Mouse (Mus musculus) hindbrain, embryonic 13.5 days (tissue): ENCODE data around the gene Klf12. TPM values are rescaled to one million over a fixed set of nuclear protein-coding genes. Genes with fewer than 3 reads are reported as not detected.

ENCODE experiments used
- ATAC-seq: fragments of 200-750 bp; cut with Nextera tagmentation; 2 replicates; pipeline ENCODE4 v1.8.0; 2017; ENCODE audit warnings: moderate TSS enrichment; ENCODE audit not compliant: low FRiP score
- H3K27ac ChIP-seq: fragments of 300-500 bp; sonication (generic); 2 replicates; pipeline ENCODE4 v1.5.1; 2015; ENCODE audit warnings: inconsistent platforms, mild to moderate bottlenecking, moderate library complexity
- H3K27me3 ChIP-seq: fragments of 300-500 bp; sonication (generic); 2 replicates; pipeline ENCODE4 v1.6.1; 2015; ENCODE audit warnings: mild to moderate bottlenecking, inconsistent platforms
- H3K36me3 ChIP-seq: fragments of 300-500 bp; sonication (generic); 2 replicates; pipeline ENCODE4 v1.6.1; 2015; ENCODE audit warnings: mild to moderate bottlenecking, inconsistent platforms
- H3K4me1 ChIP-seq: fragments of 300-500 bp; sonication (generic); replicated peaks from 2 replicates; pipeline ENCODE4 v1.6.1; 2015; ENCODE audit warnings: inconsistent platforms
- H3K4me2 ChIP-seq: fragments of 300-500 bp; sonication (generic); 2 replicates; pipeline ENCODE4 v1.6.1; 2015; ENCODE audit warnings: inconsistent platforms, mild to moderate bottlenecking, moderate library complexity
- H3K4me3 ChIP-seq: fragments of 300-500 bp; sonication (generic); 2 replicates; pipeline ENCODE4 v1.5.1; 2015; ENCODE audit warnings: mild to moderate bottlenecking, inconsistent platforms
- H3K9ac ChIP-seq: fragments of 300-500 bp; sonication (generic); 2 replicates; pipeline ENCODE4 v1.6.1; 2015; ENCODE audit warnings: mild to moderate bottlenecking, inconsistent platforms
- H3K9me3 ChIP-seq: fragments of 300-500 bp; sonication (generic); 2 replicates; pipeline ENCODE4 v1.6.1; 2016; ENCODE audit warnings: inconsistent platforms
- WGBS: fragments of 180-500 bp; shearing (Covaris S2); methylation state at CpG from one replicate; pipeline ENCODE4 v1.1.7; 2015; 5-methylcytosine and 5-hydroxymethylcytosine counted together
- polyA plus RNA-seq: library from polyadenylated mRNA; unstranded; fragments of >200 nt; fragmentation: Nextera tagmentation; extraction: Ambion mirVana; gene quantifications from 2 replicates; pipeline ENCODE4 v1.2.1, GENCODE M21; 2015

Gene Klf12
- polyA plus RNA-seq, 1 experiment from 2014 or later: 49.0 TPM

DNA sequence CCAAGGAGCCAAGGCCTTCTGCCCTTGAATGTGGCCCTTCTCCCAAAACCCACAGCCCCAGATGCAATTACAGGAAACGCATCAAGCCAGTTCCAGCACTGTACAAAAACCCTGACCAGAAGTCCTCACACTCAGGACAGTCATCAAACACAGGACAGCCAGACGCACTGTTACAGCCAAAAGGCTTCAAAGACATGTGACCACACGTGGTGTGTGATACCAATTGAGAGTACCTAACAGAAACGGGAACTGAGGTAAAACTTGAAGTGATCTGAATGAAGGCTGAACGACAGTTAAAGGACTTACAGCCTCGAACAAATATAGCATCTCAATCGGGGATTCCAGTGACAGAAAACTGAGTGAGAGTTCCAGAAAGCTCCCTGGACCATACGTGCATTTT, 87.3 kb downstream of the Klf12 start:
- Histone ChIP-seq H3K27me3 (no peaks in the 10 kb centered on the region), H3K27ac (no peak overlapping the region), H3K9me3 (no peaks in the 10 kb centered on the region), H3K9ac (no peak overlapping the region), H3K4me3 (no peak overlapping the region), H3K4me2 (no peak overlapping the region), H3K36me3 (peaks cover 3% of the 10 kb centered on the region; the same call in 1 of the 2 replicates), H3K4me1 (0 out of 2 replicates have a peak, but pooled peaks cover 3% of the 10 kb centered on the region)
- ATAC-seq: no peak
- WGBS: 97% methylated on average over 8 of the region's 8 CpGs

DNA sequence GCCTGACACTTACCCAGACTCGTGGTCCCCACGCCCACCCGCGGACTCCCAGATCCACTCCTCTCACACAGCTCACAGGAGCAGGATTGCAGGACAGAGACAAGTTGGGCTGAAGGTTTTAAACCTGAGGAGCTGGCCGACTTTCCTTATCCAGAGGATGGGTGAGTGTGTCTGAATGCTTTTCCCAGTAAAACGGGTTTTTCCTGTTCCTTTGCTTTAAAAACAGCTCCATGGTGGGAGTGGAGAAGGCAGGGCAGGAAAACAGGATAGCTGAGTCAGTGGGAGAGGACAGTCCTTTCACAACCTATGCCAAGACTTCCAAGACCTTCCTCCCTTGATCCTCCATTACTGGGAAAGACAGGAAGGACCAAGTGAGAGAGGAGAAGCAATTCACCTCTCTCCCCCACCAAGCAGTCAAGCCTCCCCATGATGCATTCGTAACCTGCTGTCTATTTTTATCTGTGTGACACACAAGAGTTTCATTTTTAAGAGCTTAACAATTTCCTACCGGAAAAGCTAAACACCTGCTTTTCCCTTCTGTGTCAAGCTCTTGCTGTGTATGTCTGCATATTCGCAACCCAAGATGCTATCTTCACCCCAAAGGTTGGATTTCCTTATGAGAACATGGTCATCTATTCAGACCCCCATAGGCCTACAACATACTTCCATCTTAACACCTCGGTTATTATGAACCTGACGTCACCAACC, 94.8 kb downstream of the Klf12 start:
- Histone ChIP-seq H3K9ac (no peak overlapping the region), H3K36me3 (no peaks in the 10 kb centered on the region), H3K4me2 (no peak overlapping the region), H3K27me3 (no peaks in the 10 kb centered on the region), H3K27ac (no peak overlapping the region), H3K9me3 (no peaks in the 10 kb centered on the region), H3K4me3 (no peak overlapping the region), H3K4me1 (0 out of 2 replicates have a peak, but pooled peaks cover 3% of the 10 kb centered on the region)
- WGBS: 85% methylated on average over 11 of the region's 11 CpGs
- ATAC-seq: no peak

DNA sequence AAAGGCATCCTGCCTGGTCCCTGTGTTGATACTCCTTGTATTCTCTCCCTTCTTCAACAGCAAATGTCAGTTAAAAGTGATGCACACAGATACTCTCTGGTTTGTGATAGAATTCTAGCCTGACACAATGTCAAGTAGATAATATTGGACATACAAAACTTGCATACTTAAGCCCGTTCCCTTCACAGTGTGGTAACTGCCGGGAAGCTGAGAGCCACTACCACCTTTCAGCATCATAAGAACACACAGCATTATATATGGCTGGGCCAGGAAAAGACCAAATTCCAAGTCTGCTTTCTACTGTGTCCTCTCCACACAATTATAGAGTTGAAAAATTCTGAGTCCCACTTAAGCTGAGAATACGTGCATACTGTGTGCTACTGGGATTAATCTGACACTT, 97.1 kb downstream of the Klf12 start:
- Histone ChIP-seq H3K4me1 (no peaks in the 10 kb centered on the region), H3K4me3 (no peak overlapping the region), H3K27ac (no peak overlapping the region), H3K9ac (no peak overlapping the region), H3K27me3 (no peaks in the 10 kb centered on the region), H3K9me3 (no peaks in the 10 kb centered on the region), H3K36me3 (no peaks in the 10 kb centered on the region), H3K4me2 (no peak overlapping the region)
- 76% methylated on average over 3 of the region's 3 CpGs for WGBS
- no peak for ATAC-seq

DNA sequence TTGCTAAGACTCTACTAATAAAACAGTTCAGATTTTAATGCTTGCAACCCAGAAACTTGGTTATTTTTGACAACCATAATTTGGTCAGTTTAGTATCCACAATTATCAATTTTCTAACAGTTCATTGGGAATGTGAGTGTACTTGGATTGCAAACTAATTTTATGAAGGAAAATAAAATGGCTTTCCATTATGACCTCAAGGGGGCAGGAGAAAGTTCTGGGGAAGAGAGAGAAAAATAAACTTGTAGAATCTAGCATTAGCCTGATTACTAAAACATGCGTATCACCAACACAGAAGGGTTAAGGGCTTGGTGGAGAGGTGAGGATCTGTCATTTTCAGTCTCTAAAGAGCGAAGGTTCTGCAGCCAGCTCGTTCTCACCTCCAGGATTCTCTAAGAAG, 106.7 kb downstream of the Klf12 start:
- Histone ChIP-seq H3K27me3 (no peaks in the 10 kb centered on the region), H3K9ac (no peak overlapping the region), H3K36me3 (no peaks in the 10 kb centered on the region), H3K4me3 (no peak overlapping the region), H3K27ac (no peak overlapping the region), H3K9me3 (no peaks in the 10 kb centered on the region), H3K4me1 (no peaks in the 10 kb centered on the region), H3K4me2 (no peak overlapping the region)
- ATAC-seq: no peak
- WGBS: 89% methylated on average over 3 of the region's 3 CpGs

DNA sequence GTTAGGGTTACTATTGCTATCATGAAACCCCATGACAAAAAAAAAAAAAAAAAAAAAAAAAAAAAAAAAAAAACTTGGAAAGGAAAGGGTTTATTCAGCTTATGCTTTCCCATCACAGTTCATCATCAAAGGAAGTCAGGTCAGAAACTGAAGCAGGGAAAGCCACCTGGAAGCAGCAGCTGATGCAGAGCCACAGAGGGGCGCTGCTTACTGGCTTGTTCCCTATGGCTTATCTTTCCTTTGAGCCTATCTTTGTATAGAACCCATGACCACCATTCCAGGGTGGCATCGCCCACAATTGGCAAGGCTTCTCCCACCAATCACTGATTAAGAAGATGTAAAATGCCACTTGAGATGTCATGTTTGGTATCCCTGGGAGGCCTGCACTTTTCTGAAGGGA, 119.4 kb downstream of the Klf12 start:
- H3K4me1 ChIP-seq: peaks cover 9% of the 10 kb centered on the region; the same call in 1 of the 2 replicates
- H3K4me3 ChIP-seq: no peak overlapping the region
- H3K4me2 ChIP-seq: no peak overlapping the region
- H3K36me3 ChIP-seq: no peaks in the 10 kb centered on the region
- H3K9ac ChIP-seq: no peak overlapping the region
- no peak overlapping the region for H3K27ac ChIP-seq
- WGBS: 89% methylated on average over 2 of the region's 2 CpGs
- no peaks in the 10 kb centered on the region for H3K27me3 ChIP-seq
- no peaks in the 10 kb centered on the region for H3K9me3 ChIP-seq
- ATAC-seq: no peak

DNA sequence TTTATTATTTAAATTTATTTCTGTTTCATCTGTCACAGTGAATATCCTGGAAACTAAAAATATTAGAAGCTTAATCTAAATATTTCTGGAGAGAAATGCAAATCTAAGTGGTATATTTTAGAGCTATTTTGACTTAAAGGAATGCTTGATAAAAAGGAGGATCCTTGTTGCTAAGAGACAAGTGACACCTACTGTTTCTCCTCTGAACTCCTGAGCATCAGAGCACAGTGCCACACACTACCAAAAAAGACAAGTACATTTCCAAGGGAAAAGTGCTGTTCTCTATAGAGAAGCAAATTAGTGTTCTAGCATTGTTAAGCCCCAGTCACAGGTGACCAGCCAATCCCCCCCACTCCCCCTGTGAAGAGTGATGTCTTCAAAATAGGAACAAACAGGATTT, 127.8 kb downstream of the Klf12 start:
- Histone ChIP-seq H3K4me1 (0 out of 2 replicates have a peak, but pooled peaks cover 2% of the 10 kb centered on the region), H3K27me3 (no peaks in the 10 kb centered on the region), H3K4me3 (no peak overlapping the region), H3K4me2 (no peak overlapping the region), H3K9me3 (no peaks in the 10 kb centered on the region), H3K9ac (no peak overlapping the region), H3K27ac (no peak overlapping the region), H3K36me3 (no peaks in the 10 kb centered on the region)
- ATAC-seq: no peak

DNA sequence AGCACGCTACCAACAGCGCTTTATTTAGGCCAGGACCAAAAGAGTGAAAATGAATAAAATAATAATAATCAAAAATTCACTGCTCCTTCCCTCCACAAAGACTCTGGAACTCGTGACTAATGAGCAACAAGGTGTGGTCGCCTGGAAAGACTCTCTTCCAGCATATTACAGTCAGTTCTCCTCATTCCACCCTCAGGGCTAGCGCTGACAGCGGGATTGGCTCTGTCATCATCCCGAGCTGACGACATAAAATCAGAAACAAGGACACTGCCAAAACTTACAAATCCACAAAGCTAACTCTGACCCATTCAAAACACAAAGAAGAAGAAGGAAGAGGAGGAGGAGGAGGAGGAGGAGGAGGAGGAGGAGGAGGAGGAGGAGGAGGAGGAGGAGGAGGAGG, 136.8 kb downstream of the Klf12 start:
- Histone ChIP-seq H3K4me3 (no peak overlapping the region), H3K9me3 (no peaks in the 10 kb centered on the region), H3K4me2 (no peak overlapping the region), H3K4me1 (no peaks in the 10 kb centered on the region), H3K27ac (no peak overlapping the region), H3K36me3 (peaks cover 21% of the 10 kb centered on the region), H3K9ac (no peak overlapping the region), H3K27me3 (no peaks in the 10 kb centered on the region)
- 94% methylated on average over 8 of the region's 8 CpGs for WGBS
- ATAC-seq: no peak

DNA sequence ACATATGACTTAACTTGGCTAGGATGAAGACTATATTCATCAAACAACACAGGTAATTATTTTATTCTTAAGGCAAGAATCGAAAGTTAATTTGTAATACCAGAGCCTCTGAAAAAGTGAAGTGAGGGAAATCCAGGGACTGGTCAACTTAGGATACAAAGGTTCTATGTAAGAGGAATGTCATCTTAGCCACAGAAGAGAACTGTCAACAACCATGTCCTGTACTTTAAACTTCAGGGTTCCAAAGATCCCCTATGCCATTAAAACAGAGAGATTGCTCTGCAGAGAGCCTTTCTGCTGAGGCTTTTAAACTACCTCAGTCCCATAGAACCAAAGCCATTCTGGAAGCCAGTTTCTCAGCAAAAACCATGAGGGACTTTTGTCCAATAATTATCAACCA, 144.1 kb downstream of the Klf12 start:
- Histone ChIP-seq H3K4me1 (no peaks in the 10 kb centered on the region), H3K4me3 (no peak overlapping the region), H3K9me3 (no peaks in the 10 kb centered on the region), H3K4me2 (no peak overlapping the region), H3K27ac (no peak overlapping the region), H3K36me3 (peaks cover 15% of the 10 kb centered on the region), H3K9ac (no peak overlapping the region), H3K27me3 (no peaks in the 10 kb centered on the region)
- ATAC-seq: no peak
- 95% methylated on average over 1 of the region's 1 CpGs for WGBS

DNA sequence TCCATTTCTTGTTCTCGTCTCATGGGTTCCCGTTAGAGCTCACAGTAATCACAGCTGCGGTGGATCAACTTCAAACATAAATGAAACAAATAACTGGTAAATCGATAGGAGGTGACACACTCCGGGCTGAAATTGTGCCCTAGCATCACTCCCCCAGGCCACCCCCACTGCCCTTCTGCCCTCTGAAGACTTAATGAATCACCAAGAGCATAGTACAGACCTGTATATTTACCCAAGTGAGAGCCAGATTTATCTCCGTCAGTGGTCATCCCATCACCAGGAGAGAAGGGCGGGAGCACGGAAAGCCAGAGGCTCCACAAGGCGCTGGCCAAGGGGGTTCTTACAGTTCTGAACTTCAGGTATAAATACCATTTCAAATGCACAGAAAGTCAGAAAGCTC, 150.2 kb downstream of the Klf12 start:
- Histone ChIP-seq H3K36me3 (no peaks in the 10 kb centered on the region), H3K4me1 (no peaks in the 10 kb centered on the region), H3K9ac (no peak overlapping the region), H3K9me3 (no peaks in the 10 kb centered on the region), H3K4me3 (no peak overlapping the region), H3K27ac (no peak overlapping the region), H3K27me3 (no peaks in the 10 kb centered on the region), H3K4me2 (no peak overlapping the region)
- no peak for ATAC-seq
- WGBS: 83% methylated on average over 9 of the region's 9 CpGs

DNA sequence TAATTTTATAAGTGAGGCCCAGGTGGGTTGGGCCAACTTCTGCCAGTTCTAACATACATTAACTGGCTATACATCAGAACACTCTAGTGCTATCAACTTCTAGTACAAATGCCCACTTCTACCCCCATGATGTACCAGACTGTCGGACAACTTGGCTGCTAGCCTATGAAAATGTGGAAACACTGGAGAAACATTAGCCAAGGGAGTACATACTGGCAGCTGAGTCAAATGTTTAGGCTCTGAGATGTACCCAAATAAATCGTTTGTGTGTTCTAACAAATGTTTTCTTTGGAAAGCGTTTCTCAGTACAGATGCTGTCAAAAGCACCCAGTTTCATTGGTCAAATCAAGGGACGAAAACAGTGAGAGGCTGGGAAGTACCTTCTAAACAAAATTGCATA, 152.0 kb downstream of the Klf12 start:
- H3K36me3 ChIP-seq: no peaks in the 10 kb centered on the region
- no peak overlapping the region for H3K4me2 ChIP-seq
- no peak overlapping the region for H3K27ac ChIP-seq
- H3K27me3 ChIP-seq: no peaks in the 10 kb centered on the region
- no peak for ATAC-seq
- 91% methylated on average over 4 of the region's 4 CpGs for WGBS
- H3K4me1 ChIP-seq: no peaks in the 10 kb centered on the region
- no peak overlapping the region for H3K4me3 ChIP-seq
- no peak overlapping the region for H3K9ac ChIP-seq
- no peaks in the 10 kb centered on the region for H3K9me3 ChIP-seq

DNA sequence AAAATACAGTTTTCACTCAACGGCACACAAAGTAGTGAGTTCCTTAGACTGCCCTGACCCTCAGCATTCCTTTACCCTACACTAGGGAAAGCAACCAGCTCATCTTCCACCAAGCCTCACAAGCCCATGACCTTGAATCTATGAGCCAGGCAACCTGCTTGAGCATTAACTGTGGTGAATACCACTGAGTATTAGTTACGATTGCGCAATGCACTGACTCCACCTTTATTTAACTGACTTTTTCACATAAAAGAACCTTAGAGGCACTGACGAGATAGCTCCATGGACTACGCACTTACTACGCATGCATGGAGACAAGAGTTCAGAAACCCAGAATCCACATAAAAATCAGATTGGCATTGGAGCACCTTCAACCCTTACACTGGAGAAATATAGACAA, 158.4 kb downstream of the Klf12 start:
- H3K27ac ChIP-seq: no peak overlapping the region
- no peak for ATAC-seq
- no peak overlapping the region for H3K4me2 ChIP-seq
- H3K27me3 ChIP-seq: no peaks in the 10 kb centered on the region
- 68% methylated on average over 6 of the region's 6 CpGs for WGBS
- H3K4me3 ChIP-seq: no peak overlapping the region
- no peaks in the 10 kb centered on the region for H3K9me3 ChIP-seq
- H3K9ac ChIP-seq: no peak overlapping the region
- no peaks in the 10 kb centered on the region for H3K36me3 ChIP-seq
- no peaks in the 10 kb centered on the region for H3K4me1 ChIP-seq

DNA sequence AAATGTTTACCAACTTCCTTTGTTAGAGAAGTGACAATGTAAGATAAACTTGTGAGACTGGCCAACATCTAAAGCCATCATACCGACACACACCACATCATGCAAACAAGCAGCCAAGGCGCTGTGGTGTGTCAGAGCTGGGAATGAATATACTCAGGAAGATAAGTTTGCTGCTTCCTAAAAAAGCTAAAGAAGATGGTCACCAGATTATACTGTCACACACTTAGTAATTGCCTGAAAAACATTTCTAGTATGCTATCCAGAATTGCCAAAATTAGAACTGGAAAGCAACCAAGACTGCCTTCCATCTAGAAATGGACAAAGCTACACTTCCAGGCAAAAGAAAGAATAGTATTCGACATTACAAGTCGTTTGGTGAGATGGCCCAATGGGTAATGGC, 163.4 kb downstream of the Klf12 start:
- no peak overlapping the region for H3K4me3 ChIP-seq
- H3K27ac ChIP-seq: no peak overlapping the region
- H3K4me1 ChIP-seq: no peaks in the 10 kb centered on the region
- no peak overlapping the region for H3K9ac ChIP-seq
- no peaks in the 10 kb centered on the region for H3K27me3 ChIP-seq
- H3K36me3 ChIP-seq: no peaks in the 10 kb centered on the region
- H3K9me3 ChIP-seq: no peaks in the 10 kb centered on the region
- H3K4me2 ChIP-seq: no peak overlapping the region
- ATAC-seq: no peak
- 91% methylated on average over 4 of the region's 4 CpGs for WGBS

DNA sequence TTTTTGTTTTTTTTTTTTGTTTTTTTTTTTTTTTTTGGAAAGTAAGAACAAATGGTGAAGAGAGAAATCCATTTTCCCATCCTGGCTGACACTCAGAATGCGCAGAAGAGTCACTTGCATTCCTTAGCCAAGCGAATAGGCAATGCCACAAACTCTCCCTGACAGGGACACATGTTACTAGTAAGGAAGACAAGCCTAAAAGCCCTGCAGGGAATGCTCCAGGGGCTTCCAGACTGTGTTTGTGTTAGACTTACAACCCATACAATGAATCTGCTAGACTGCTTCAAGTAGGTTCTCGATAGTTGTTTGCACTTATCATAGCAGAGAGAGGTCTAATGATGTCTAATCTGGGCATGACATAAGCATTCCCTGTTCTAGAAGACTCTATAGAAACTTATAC, 164.6 kb downstream of the Klf12 start:
- H3K4me2 ChIP-seq: no peak overlapping the region
- no peaks in the 10 kb centered on the region for H3K36me3 ChIP-seq
- WGBS: 82% methylated on average over 3 of the region's 3 CpGs
- H3K27me3 ChIP-seq: no peaks in the 10 kb centered on the region
- no peak overlapping the region for H3K27ac ChIP-seq
- H3K9me3 ChIP-seq: no peaks in the 10 kb centered on the region
- no peak for ATAC-seq
- H3K4me3 ChIP-seq: no peak overlapping the region
- no peak overlapping the region for H3K9ac ChIP-seq
- H3K4me1 ChIP-seq: no peaks in the 10 kb centered on the region
